Mouse (Mus musculus) E14TG2a.4 (cell line): ENCODE measurements at regions not wholly inside any gene's neighbourhood (a gene's known extent, or its start where the extent isn't known, plus 50 kb on each side); places are given as distances from the start of the nearest gene placed in this dataset.

ENCODE experiments used
- H3K27me3 ChIP-seq: 2 replicates; pipeline ENCODE4 v1.6.1; 2014; ENCODE audit warnings: low read length, control low read depth; ENCODE audit not compliant: insufficient read depth
- H3K36me3 ChIP-seq: 2 replicates; pipeline ENCODE4 v1.6.1; 2014; ENCODE audit warnings: low read length, control low read depth; ENCODE audit not compliant: insufficient read depth
- H3K4me1 ChIP-seq: replicated peaks from 2 replicates; pipeline ENCODE4 v1.6.1; 2014; ENCODE audit warnings: low read depth, low read length, control low read depth
- H3K4me3 ChIP-seq: replicated peaks from 2 replicates; pipeline ENCODE4 v1.5.1; 2014; ENCODE audit warnings: mild to moderate bottlenecking, low read length
- H3K9me3 ChIP-seq: 2 replicates; pipeline ENCODE4 v1.6.1; 2014; ENCODE audit warnings: low read length, control low read depth
- CTCF ChIP-seq: conservative IDR thresholded peaks from 2 replicates; pipeline ENCODE4 v1.5.1; 2014; ENCODE audit warnings: low read length
- NANOG ChIP-seq: IDR thresholded peaks from 2 replicates; pipeline ENCODE4 v1.6.1; 2014; ENCODE audit warnings: borderline replicate concordance, low read length, mixed read lengths
- POU5F1 ChIP-seq: IDR thresholded peaks from 2 replicates; pipeline ENCODE4 v1.6.1; 2014; ENCODE audit warnings: low read length, borderline replicate concordance

- Histone ChIP-seq H3K4me3 (no peak overlapping the region), H3K4me1 (no peaks in the 10 kb centered on the region), H3K9me3 (peaks cover 7% of the 10 kb centered on the region; the same call in 1 of the 2 replicates), H3K36me3 (no peaks in the 10 kb centered on the region), H3K27me3 (no peaks in the 10 kb centered on the region)
- TF ChIP-seq NANOG (no peak), CTCF (no peak), POU5F1 (no peak)
These were observed 199.8 kb upstream of the Peli2 start for GRCm38 (mm10) chr14:47920638-47921347.

- H3K4me3 ChIP-seq, result no peak overlapping the region
- no peaks in the 10 kb centered on the region for H3K27me3 ChIP-seq
- no peaks in the 10 kb centered on the region for H3K36me3 ChIP-seq
- H3K9me3 ChIP-seq, result peaks cover 7% of the 10 kb centered on the region; the same call in 1 of the 2 replicates
- no peak for TF ChIP-seq NANOG
- TF ChIP-seq POU5F1, result no peak
- H3K4me1 ChIP-seq, result no peaks in the 10 kb centered on the region
These were observed 198.8 kb upstream of the Peli2 start for GRCm38 (mm10) chr14:47921811-47922277.

- TF ChIP-seq POU5F1, result no peak
- no peak for TF ChIP-seq NANOG
- no peak for TF ChIP-seq CTCF
- Histone ChIP-seq H3K9me3 (no peaks in the 10 kb centered on the region), H3K27me3 (no peaks in the 10 kb centered on the region), H3K4me3 (no peak overlapping the region), H3K36me3 (no peaks in the 10 kb centered on the region), H3K4me1 (no peaks in the 10 kb centered on the region)
These were observed 194.2 kb upstream of the Peli2 start for GRCm38 (mm10) chr14:47926416-47926815.

DNA sequence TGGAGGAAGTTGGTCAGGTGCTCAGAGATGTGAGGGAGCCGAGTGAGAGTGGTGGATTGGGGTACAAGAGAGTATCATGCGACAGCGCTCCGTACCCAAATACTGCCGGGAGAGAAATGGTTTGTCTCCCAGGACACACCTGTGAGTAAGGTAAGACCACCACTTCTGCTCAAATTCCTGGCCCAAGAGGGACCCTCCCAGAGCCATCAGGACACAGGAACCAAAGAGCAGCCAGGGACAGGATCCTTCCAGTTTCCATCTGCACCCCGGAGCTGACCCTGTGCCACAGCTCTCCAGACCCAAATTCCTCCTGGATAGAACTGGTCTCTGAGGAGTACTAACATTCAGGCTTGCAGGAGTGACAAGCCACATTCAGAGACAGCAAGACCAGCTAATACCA, 185.2 kb upstream of the Peli2 start:
- Histone ChIP-seq H3K27me3 (no peaks in the 10 kb centered on the region), H3K9me3 (peaks cover 35% of the 10 kb centered on the region), H3K4me1 (no peaks in the 10 kb centered on the region), H3K36me3 (no peaks in the 10 kb centered on the region), H3K4me3 (no peak overlapping the region)
- TF ChIP-seq POU5F1 (no peak), CTCF (no peak), NANOG (no peak)

GRCm38 (mm10) chr14:47937081-47937651, 183.5 kb upstream of the Peli2 start:
- no peaks in the 10 kb centered on the region for H3K36me3 ChIP-seq
- H3K4me3 ChIP-seq, result no peak overlapping the region
- no peaks in the 10 kb centered on the region for H3K27me3 ChIP-seq
- peaks cover 36% of the 10 kb centered on the region for H3K9me3 ChIP-seq
- TF ChIP-seq CTCF, result no peak
- no peak for TF ChIP-seq POU5F1
- no peak for TF ChIP-seq NANOG
- H3K4me1 ChIP-seq, result no peaks in the 10 kb centered on the region

- H3K4me3 ChIP-seq, result no peak overlapping the region
- H3K4me1 ChIP-seq, result no peaks in the 10 kb centered on the region
- no peaks in the 10 kb centered on the region for H3K36me3 ChIP-seq
- H3K27me3 ChIP-seq, result no peaks in the 10 kb centered on the region
- H3K9me3 ChIP-seq, result peaks cover 59% of the 10 kb centered on the region
- no peak for TF ChIP-seq CTCF
- TF ChIP-seq POU5F1, result no peak
- TF ChIP-seq NANOG, result no peak
These were observed 180.6 kb upstream of the Peli2 start for GRCm38 (mm10) chr14:47939781-47940590.

GRCm38 (mm10) chr14:47942671-47943070, 178.0 kb upstream of the Peli2 start:
- Histone ChIP-seq H3K9me3 (peaks cover 47% of the 10 kb centered on the region), H3K4me3 (no peak overlapping the region), H3K27me3 (no peaks in the 10 kb centered on the region), H3K36me3 (no peaks in the 10 kb centered on the region), H3K4me1 (no peaks in the 10 kb centered on the region)
- TF ChIP-seq NANOG (no peak), POU5F1 (no peak), CTCF (no peak)

DNA sequence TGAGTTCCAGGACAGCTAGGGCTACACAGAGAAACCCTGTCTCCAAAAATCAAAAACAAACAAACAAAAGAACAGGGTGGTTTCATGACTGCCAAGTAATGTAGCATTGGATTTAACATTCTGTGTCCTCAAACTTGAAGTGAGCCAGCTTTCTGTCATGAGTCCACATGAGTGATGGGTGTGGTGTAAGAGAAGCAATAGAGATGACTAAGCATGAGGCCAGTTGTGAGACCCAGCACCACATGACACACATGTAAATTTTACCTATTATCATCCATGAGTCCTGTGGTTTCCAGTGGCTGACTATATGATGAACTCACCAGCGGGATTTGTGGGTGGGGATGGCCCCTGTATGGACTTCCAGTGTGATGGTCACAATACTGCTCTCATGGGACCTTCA, 176.0 kb upstream of the Peli2 start:
- Histone ChIP-seq H3K4me1 (no peaks in the 10 kb centered on the region), H3K4me3 (no peak overlapping the region), H3K36me3 (no peaks in the 10 kb centered on the region), H3K9me3 (peaks cover 43% of the 10 kb centered on the region), H3K27me3 (no peaks in the 10 kb centered on the region)
- TF ChIP-seq NANOG, result no peak
- TF ChIP-seq CTCF, result no peak
- no peak for TF ChIP-seq POU5F1
